Mouse (Mus musculus) liver, embryonic 15.5 days (tissue): ENCODE results near the gene Gm17349. TPM values are rescaled to one million over a fixed set of nuclear protein-coding genes. Genes with fewer than 3 reads are reported as not detected.

Experiments used
- ATAC-seq: fragments of 200-750 bp; cut with Nextera tagmentation; 2 replicates; pipeline ENCODE4 v1.8.0; 2017; ENCODE audit warnings: moderate number of reproducible peaks, mild to moderate bottlenecking, moderate library complexity; ENCODE audit not compliant: insufficient read depth
- H3K27ac ChIP-seq: fragments of 300-500 bp; sonication (generic); replicated peaks from 2 replicates; pipeline ENCODE4 v1.5.1; 2015; ENCODE audit warnings: mild to moderate bottlenecking, inconsistent platforms
- H3K27me3 ChIP-seq: fragments of 300-500 bp; sonication (generic); 2 replicates; pipeline ENCODE4 v1.6.1; 2015; ENCODE audit warnings: mild to moderate bottlenecking, inconsistent platforms
- H3K36me3 ChIP-seq: fragments of 300-500 bp; sonication (generic); replicated peaks from 2 replicates; pipeline ENCODE4 v1.6.1; 2015; ENCODE audit warnings: moderate library complexity, mild to moderate bottlenecking, inconsistent platforms
- H3K4me1 ChIP-seq: fragments of 300-500 bp; sonication (generic); replicated peaks from 2 replicates; pipeline ENCODE4 v1.6.1; 2015; ENCODE audit warnings: inconsistent platforms
- H3K4me2 ChIP-seq: fragments of 300-500 bp; sonication (generic); 2 replicates; pipeline ENCODE4 v1.6.1; 2015; ENCODE audit warnings: moderate library complexity, mild to moderate bottlenecking, inconsistent platforms
- H3K4me3 ChIP-seq: fragments of 300-500 bp; sonication (generic); replicated peaks from 2 replicates; pipeline ENCODE4 v1.5.1; 2015; ENCODE audit warnings: mild to moderate bottlenecking, inconsistent platforms
- H3K9ac ChIP-seq: fragments of 300-500 bp; sonication (generic); 2 replicates; pipeline ENCODE4 v1.6.1; 2015; ENCODE audit warnings: moderate library complexity, mild to moderate bottlenecking, inconsistent platforms
- H3K9me3 ChIP-seq: fragments of 300-500 bp; sonication (generic); replicated peaks from 2 replicates; pipeline ENCODE4 v1.6.1; 2016; ENCODE audit warnings: inconsistent platforms
- WGBS: fragments of 180-500 bp; shearing (Covaris S2); methylation state at CpG from one replicate; pipeline ENCODE4 v1.1.7; 2015; ENCODE audit warnings: mixed read lengths; ENCODE audit not compliant: insufficient replicate concordance; 5-methylcytosine and 5-hydroxymethylcytosine counted together
- polyA plus RNA-seq: library from polyadenylated mRNA; unstranded; fragments of >200 nt; fragmentation: Nextera tagmentation; extraction: Ambion mirVana; gene quantifications from 2 replicates; pipeline ENCODE4 v1.2.1, GENCODE M21; 2015

Gene Gm17349
- polyA plus RNA-seq, 1 experiment from 2014 or later = not detected

DNA sequence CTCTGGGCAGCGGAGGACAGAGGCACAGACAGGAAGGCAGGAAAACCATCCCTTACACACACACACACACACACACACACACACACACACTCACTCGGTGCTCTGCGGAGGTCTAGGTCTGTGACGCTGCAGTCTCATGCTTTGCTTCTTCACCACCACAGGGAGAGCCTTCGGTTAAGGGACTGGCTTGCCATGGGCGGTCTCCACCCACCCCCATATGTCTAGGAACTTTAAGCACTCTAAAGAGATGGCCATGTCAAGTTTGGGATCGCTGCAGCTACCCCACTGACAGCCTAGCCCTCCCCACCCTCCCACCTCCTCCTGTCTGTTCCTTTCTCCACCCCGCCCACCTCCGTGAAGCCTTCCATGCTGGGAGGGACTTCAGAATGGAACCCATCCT lies 49.3 kb downstream of the Gm17349 start:
- H3K4me2 ChIP-seq = no peak overlapping the region
- H3K36me3 ChIP-seq = no peaks in the 10 kb centered on the region
- H3K9me3 ChIP-seq = no peaks in the 10 kb centered on the region
- no peak overlapping the region for H3K9ac ChIP-seq
- peaks cover 79% of the 10 kb centered on the region for H3K27me3 ChIP-seq
- no peak overlapping the region for H3K4me3 ChIP-seq
- WGBS = 32% methylated on average over 9 of the region's 9 CpGs
- no peak for ATAC-seq
- H3K4me1 ChIP-seq = peaks cover 32% of the 10 kb centered on the region
- no peak overlapping the region for H3K27ac ChIP-seq

DNA sequence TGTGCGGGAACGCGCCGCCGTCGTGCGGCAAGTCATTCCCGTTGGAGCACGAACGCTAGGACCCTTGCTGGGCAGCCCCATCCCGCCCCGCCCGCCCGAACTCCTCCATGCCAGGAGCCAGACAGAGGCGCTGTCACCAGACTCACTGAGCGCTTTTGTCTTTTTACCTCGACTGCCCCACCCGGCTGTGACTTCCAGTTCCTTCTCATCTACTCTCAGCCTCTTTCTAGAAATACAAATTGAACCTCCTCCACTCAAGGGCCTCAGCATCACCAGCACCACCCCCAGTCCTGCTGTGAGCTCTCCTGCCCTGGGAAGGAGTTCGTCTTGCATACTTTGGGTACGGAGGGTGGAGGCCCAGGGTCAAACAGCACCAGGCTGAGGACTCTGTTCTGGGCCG lies 51.4 kb downstream of the Gm17349 start:
- H3K9me3 ChIP-seq = no peaks in the 10 kb centered on the region
- H3K4me3 ChIP-seq = 0 out of 2 replicates have a peak overlapping the region, but pooled peaks have one; percentile 12
- H3K4me2 ChIP-seq = peak overlapping the region; percentile 42
- H3K4me1 ChIP-seq = peaks cover 50% of the 10 kb centered on the region
- peaks cover 64% of the 10 kb centered on the region for H3K27me3 ChIP-seq
- ATAC-seq = no peak
- H3K27ac ChIP-seq = no peak overlapping the region
- WGBS = 10% methylated on average over 21 of the region's 21 CpGs
- H3K36me3 ChIP-seq = no peaks in the 10 kb centered on the region
- no peak overlapping the region for H3K9ac ChIP-seq

DNA sequence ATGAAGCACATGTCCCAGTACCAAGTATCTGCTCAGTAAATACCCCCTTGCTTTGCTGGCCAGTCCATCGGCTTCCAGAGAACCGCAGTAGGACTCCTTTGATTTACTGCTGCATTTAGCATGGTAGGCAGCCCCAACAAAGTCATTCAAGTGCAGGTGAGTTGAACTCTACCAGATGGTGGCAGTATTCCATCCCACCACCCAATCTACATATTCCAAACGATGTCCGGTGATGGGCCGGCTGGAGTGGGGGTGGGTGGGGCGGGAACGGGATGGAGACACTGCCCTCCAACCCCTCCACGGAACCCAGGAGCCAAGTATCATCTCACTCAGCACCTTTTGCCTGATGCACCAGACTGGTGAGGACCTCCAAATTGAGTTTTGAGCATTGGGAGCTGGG lies 52.0 kb downstream of the Gm17349 start:
- Histone ChIP-seq H3K27me3 (peaks cover 59% of the 10 kb centered on the region), H3K9me3 (no peaks in the 10 kb centered on the region), H3K9ac (no peak overlapping the region), H3K4me2 (peak overlapping the region; percentile 42), H3K36me3 (0 out of 2 replicates have a peak, but pooled peaks cover 3% of the 10 kb centered on the region), H3K4me3 (0 out of 2 replicates have a peak overlapping the region, but pooled peaks have one; percentile 12), H3K27ac (no peak overlapping the region), H3K4me1 (peaks cover 51% of the 10 kb centered on the region)
- no peak for ATAC-seq
- 8% methylated on average over 8 of the region's 8 CpGs for WGBS

Other genes starting within 250 kb of the Gm17349 start
- 0.92 and 1.3 TPM in 2 replicates for gene Nckap5l, start 247.7 kb downstream of the Gm17349 start, polyA plus RNA-seq
- 5.2 and 5.3 TPM in 2 replicates for gene Bcdin3d, start 230.8 kb downstream of the Gm17349 start, polyA plus RNA-seq
- gene Faim2, start 177.3 kb downstream of the Gm17349 start, polyA plus RNA-seq = 0.05 and 0.13 TPM in 2 replicates
- gene Aqp2, start 126.4 kb downstream of the Gm17349 start, polyA plus RNA-seq = not detected in 2 replicates
- gene Aqp5, start 114.7 kb downstream of the Gm17349 start, polyA plus RNA-seq = 0.06 TPM in 1 of 2 replicates, not detected in the other
- not detected in 2 replicates for gene Aqp6, start 104.1 kb downstream of the Gm17349 start, polyA plus RNA-seq
- gene Racgap1, start 53.8 kb downstream of the Gm17349 start, polyA plus RNA-seq = 66.2 and 66.3 TPM in 2 replicates
- gene Asic1, start 35.1 kb downstream of the Gm17349 start, polyA plus RNA-seq = 0.28 and 0.45 TPM in 2 replicates
- 5.3 and 5.7 TPM in 2 replicates for gene Smarcd1, start 3.4 kb downstream of the Gm17349 start, polyA plus RNA-seq
- gene Gpd1, start 12.0 kb upstream of the Gm17349 start, polyA plus RNA-seq = 26.7 and 33.3 TPM in 2 replicates
- 67.5 and 74.7 TPM in 2 replicates for gene Cox14, start 20.1 kb upstream of the Gm17349 start, polyA plus RNA-seq
- 8.1 and 9.5 TPM in 2 replicates for gene Cers5, start 67.4 kb upstream of the Gm17349 start, polyA plus RNA-seq
- 10.0 and 10.3 TPM in 2 replicates for gene Lima1, start 170.0 kb upstream of the Gm17349 start, polyA plus RNA-seq